Mouse (Mus musculus) thymus, postnatal 36 days (tissue): ENCODE data around the gene Nfkb1.
A peak's percentile ranks its signal among the peaks of the same experiment; 100 is the strongest.

Experiments used
- DNase-seq, 2 experiments: peaks; one replicate each; pipeline ENCODE4 v3.0.0; 2022; ENCODE audit warnings: mixed read lengths in 2 of 2

Nfkb1 gene

GRCm38 (mm10) chr3:135582246-135582645, 109.1 kb downstream of the Nfkb1 start:
- no peak for DNase-seq

DNA sequence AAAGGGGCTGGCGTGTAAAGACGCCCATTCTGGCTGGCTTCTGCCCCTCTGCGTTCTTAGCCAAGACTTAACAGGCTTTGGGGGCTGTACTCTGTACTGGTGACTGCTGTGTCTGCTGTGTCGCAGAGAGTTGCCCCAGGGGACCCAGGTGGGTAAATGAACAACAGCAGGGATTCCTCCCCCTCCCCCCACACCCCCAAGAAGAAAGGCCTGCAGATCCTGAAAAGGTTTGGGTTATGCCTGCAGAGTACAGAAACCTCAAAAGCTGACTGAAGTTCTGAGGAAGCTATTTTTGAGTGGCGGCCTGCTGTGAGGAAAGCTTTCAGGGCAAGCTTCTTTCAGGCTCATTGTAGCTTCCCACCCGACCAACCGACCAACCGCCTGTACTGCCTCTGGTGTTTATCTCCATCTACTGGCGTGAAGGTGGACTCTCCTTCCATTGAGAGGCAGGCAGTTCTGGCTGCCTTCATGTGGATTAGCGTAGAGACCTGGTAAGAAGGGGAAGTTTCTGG, 109.7 kb downstream of the Nfkb1 start:
- DNase-seq, result peak; percentile 40 to 53

DNA sequence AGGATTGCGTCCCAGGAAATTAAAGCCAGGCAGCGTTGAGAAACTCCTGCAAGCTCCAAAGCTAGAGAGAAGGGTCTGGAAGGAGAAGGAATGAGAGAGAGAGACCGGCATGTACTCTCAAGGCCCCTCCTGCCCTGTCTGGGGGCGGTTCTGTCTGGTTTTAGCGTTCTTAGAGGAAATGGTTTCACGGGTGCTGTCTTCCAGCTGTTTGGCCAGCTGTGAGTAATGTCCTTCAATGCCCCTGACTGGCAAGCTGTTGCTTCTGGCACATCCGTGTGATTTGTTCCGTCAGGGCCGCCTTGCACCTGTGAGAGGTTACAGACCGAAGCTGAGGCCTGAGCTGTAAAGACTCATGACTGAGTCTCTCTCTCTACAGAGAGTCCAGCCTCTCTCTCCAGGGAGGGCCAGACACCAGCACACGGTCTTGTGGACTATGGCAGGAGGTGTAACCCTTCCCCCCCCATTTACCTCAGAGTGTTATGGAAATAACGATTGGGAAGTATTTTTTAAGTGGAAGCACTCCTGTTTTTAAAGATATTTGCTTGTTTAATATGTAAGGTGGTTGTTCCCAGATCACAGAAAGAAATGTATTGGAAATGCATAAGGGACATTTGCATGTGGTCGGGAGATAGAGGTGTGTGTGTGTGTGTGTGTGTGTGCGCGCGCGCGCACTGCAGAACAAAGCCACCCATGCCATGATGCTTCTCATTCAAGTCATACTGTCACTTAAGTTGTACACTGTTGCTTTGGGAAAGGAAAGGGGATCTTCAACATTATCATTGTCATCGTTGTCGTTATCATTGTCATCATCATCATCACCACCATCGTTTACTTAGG, 110.7 kb downstream of the Nfkb1 start:
- no peak for DNase-seq

- no peak for DNase-seq
These were observed 112.2 kb downstream of the Nfkb1 start for GRCm38 (mm10) chr3:135579179-135579578.

DNA sequence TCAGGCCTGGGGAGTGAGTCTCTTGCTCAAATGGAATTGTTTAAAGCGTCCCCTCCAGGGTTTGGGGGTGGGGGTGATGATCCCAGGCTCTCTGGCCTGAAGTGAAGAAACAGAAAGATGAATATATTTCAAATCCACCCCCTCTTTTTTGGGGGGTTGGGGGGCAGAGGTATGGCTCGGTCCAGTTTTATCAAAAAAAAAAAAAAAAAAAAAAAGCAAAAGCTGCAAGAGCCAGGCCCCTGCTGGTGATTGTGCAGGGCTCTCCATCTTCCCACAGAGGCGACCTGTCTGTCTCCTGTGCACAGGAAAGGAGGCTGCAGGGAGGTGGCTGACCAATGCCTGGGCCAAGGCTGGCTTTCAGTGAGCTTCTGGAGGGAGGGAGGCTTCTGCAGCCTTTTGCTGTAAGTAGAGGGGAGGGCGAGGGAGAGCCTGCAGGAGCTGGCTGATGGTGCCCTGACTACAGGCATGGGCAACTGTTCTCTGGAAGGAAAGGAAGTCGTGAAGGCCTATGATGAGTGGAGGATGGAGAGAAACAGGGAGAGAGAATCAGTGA, 112.7 kb downstream of the Nfkb1 start:
- no peak for DNase-seq

DNA sequence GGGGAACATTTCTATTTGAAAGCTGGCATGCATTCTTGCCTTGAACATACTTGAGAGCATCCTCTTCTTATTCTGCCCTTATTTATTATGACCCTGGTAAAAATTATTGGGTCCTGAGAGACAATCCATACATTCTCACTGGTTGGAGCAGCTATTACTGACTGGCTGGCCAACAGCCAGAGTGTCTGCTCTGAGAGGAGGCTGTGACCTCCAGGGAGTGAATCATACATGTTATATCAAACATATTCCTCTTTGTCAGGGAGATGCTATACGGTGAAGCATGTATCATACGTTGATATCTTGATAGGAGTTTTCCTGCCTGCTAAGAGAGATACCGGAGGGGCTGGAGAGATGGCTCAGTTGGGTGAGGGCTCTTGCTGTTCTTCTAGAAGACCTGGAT, 116.2 kb downstream of the Nfkb1 start:
- no peak for DNase-seq

DNA sequence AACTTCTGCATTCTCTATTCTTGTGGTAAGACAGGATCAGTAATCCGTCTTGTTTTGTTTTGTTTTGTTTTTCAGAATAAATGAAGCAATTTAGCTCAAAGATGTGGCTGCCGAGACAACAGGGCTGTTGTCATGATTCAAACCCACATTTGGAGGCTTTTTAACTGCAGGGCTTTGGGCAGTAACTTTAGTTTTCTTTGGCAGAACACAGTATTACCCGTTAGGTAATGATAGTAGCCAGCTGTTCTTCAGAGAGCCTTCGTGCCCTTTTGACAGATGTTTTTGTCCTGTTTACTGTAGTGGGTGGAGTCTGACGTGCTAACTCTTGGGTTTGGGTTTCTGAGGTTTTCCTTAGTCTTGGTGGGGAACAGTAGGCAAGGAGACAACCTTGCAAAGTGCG, 118.3 kb downstream of the Nfkb1 start:
- no peak for DNase-seq

- no peak for DNase-seq
These were observed 119.8 kb downstream of the Nfkb1 start for GRCm38 (mm10) chr3:135571540-135571939.

DNA sequence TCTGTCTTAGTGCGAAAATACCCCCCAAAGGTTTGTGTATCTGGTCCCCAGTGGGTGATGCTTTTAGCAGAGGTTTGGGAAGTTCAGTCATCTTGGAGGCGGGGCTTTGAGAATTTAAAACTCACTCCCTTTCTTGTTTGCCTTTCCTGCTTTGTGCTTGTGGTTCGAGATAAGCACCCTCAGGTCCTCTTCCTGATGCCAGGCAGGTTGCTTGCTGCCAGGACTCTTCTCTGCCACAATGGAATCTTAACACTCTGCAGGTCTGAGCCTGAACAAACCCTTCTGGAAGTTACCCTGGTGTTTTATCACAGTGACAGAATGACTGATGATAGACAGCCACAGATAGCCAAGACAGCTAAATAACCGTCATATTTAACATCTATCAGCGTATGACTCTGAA, 122.7 kb downstream of the Nfkb1 start:
- no peak for DNase-seq

DNA sequence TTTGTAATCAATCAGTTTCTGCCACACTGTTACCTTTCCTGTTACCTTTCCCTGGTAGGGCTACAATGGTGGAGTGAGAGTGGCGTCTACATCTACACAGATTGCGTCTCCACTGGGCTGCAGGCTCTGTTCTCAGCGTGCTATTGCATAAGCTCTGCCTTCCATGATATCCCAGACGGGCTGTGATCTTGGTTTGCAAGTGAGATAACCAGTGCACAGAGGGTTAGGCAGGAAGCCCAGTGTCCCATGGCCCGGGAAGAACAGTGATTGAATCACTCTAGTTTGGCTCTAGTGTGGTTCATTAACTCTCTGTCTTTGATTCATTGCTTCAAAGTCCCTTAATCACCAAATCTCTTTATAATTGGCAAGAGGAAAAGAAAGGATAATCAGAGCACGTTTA, 123.5 kb downstream of the Nfkb1 start:
- no peak for DNase-seq

- no peak for DNase-seq
These were observed 126.0 kb downstream of the Nfkb1 start for GRCm38 (mm10) chr3:135565306-135565705.

- no peak for DNase-seq
These were observed 126.6 kb downstream of the Nfkb1 start for GRCm38 (mm10) chr3:135564706-135565105.

GRCm38 (mm10) chr3:135563163-135563689, 128.1 kb downstream of the Nfkb1 start:
- DNase-seq, result no peak

GRCm38 (mm10) chr3:135562036-135562435, 129.3 kb downstream of the Nfkb1 start:
- DNase-seq, result no peak

DNA sequence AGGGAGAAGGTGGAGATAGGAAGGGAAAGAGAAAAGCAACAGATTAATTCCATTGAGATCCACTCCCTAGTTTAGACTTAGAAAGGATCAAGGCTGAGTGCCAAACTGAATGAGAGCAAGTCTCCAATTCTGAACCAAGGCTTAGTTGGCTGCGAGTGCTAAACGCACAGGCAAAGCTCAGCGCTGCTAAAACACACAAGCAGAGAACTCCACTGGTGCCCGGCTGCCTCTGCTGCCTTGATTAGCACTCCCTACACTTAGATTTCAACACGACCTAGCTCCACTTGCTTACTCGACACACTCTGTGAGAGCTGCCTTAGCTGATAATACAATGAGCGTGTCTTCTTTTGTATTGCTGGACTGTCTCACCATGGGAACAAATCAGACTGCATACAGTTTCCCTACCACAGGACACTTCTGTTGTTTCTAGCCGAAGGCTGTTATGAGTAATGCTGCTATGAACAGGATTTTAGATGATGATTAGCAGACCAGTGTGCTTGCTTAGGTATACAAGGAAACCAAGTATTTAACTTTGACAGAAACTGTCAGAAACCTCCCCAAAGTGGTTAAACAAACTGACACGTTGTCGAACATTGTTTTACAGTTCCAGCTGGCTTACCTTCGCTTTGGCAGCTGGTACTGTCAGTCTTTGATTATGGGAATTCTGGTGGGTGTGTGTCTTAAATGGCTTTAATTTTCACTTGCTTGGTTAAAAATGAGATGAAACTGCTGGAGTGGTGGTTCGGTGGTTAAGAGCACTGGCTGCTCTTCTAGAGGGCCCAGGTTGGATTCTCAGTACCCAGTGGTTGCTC, 134.3 kb downstream of the Nfkb1 start:
- DNase-seq, result no peak

DNA sequence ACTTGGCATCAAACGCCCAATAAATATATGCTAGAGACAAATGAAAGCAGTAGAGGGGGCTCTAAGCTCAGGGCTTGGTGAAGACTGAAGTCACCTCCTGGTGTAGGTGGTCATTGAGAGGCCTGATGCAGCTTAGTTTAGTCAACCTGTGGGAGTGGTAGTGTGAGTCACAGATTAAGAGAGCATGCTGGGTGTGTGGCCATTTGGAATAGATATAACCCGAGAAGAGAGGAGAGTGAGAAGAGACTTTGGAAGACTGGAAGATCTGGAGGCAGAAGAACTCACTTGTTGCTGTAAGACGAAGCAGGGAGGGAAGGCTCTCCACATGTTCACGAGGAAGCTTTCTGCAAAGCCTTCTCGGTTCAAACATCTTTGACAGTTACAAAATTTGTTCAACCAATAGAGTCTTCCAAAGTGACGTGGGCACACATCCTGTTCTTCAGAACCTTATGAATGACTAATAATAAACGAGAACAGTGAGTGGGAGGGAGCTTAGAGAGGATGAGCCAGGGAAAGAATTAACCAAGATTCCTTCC, 135.2 kb downstream of the Nfkb1 start:
- no peak for DNase-seq

- no peak for DNase-seq
These were observed 136.2 kb downstream of the Nfkb1 start for GRCm38 (mm10) chr3:135555192-135555591.

DNA sequence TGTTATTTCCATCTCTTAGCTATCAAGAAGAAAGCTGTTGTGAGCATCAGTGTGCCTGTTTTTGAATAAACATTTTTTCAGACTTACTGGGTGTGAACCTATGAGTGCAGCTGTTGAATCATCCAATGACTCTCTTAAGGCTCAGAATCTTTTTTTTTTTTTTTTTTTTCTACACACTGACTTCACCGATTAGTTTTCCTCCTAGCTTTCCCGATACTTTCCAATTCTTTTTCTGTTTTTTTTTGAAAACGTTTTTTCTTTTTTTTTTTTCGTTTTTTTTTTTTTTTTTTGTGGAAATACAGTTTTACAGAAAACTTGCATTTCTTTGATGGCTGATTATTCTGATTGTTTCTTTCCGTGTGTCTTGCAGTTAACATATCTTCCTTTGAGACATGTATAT, 138.5 kb downstream of the Nfkb1 start:
- DNase-seq, result no peak

- DNase-seq, result no peak
These were observed 144.0 kb downstream of the Nfkb1 start for GRCm38 (mm10) chr3:135547298-135547697.

GRCm38 (mm10) chr3:135546212-135546923, 145.0 kb downstream of the Nfkb1 start:
- DNase-seq, result no peak
